Mouse (Mus musculus): ENCODE measurements at regions not wholly inside any gene's neighbourhood (a gene's known extent, or its start where the extent isn't known, plus 50 kb on each side); places are given as distances from the start of the nearest gene placed in this dataset.

DNA sequence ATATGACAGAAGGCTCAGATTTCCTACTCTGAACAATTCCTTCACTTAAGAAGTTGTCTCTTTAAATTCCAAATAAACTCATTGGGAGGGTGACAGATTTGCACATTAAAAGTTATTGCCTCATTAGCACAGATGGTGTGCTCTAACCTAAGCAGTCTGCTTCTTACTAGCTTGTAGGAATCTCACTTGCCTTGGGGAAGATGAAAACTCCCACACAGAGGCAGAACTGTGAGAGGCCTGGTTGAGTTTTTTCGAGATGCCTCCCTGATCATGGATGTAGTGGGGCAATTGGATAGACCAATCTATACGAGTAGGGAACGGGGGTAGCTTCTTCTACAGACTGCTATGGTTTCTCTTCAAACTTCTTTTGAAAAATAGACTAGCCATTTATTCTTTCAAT is 485.3 kb downstream of the Tdrd3 start:
- Histone ChIP-seq H3K4me1 (no peaks in the 10 kb centered on the region), H3K9me3 (replicated peaks) (no peaks in the 10 kb centered on the region), H3K9ac (no peak overlapping the region), H3K27ac (no peak overlapping the region), H3K36me3 (no peaks in the 10 kb centered on the region), H3K4me3 (replicated peaks) (no peak overlapping the region), H3K27me3 (no peaks in the 10 kb centered on the region), H3K4me2 (no peak overlapping the region)
- WGBS, result 28% methylated on average over 3 of the region's 3 CpGs
- ATAC-seq (replicated peaks; ENCODE audit: low FRiP score), result peak; percentile 71; the same call in 1 of the 2 replicates

DNA sequence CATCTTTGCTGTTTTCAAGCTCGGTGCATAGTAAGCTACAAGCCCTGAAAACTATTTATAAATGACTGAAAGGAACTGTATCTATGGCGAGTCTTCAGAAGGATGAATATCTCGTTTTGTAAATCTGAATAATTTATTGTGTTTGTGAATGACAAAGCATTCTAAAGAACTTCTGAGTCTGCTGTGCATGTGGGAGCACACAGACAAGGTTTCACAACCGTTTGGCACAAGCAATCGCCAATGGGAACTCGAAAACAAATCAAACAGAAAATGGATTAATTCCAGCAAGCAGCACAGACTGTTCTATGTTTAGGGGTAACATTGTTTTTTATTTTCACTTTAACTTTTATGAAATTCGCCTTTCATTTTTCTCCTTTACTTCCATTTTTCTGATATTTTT is 486.0 kb downstream of the Tdrd3 start:
- Histone ChIP-seq H3K9ac (no peak overlapping the region), H3K4me2 (no peak overlapping the region), H3K9me3 (replicated peaks) (no peaks in the 10 kb centered on the region), H3K4me3 (replicated peaks) (no peak overlapping the region), H3K4me1 (no peaks in the 10 kb centered on the region), H3K36me3 (no peaks in the 10 kb centered on the region), H3K27ac (no peak overlapping the region), H3K27me3 (no peaks in the 10 kb centered on the region)
- no peak for ATAC-seq (replicated peaks; ENCODE audit: low FRiP score)
- WGBS, result 77% methylated on average over 7 of the region's 7 CpGs

Data from kidney, embryonic 15.5 days (tissue).